In the genomic region with DNA sequence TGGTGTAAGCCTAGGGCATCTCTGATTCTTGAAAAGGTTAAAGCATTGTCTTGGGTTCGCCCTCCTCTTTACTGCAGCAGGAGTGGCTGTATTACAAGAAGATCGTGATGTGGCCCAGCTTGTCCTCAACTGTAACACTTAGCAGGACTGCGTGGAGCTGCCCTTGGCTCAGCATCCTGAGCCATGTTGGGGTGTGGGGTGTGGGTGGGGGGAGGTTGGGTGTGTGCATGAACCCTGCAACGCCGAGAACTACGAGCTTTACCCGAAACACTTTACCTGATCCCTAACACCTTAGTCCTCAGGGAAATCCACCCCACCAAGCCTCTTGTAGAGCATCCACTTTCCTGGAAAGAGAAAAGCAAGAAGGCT, we compare ENCODE assay signal across 8 mouse cellular contexts. TPM values are rescaled to one million over a fixed set of nuclear protein-coding genes. Genes with fewer than 3 reads are reported as not detected.
DNase-seq lines count a peak whose midpoint lies in the region; ATAC-seq and TF ChIP-seq lines count a peak whose summit lies in the region.

No protein-coding gene starts in this region.

- H3K4me2 ChIP-seq in kidney, embryonic 14.5 days (replicated peaks; ENCODE audit: low read depth, low read length): peak overlapping the region; percentile 37
- H3K4me2 ChIP-seq in intestine, embryonic 15.5 days (replicated peaks): peak overlapping the region; percentile 70
- H3K4me2 ChIP-seq in midbrain, postnatal 0 days (ENCODE audit: low read depth, low read length, poor library complexity, severe bottlenecking): peak overlapping the region; percentile 57

- H3K27ac ChIP-seq in kidney, embryonic 14.5 days (ENCODE audit: low read depth, low read length): no peak overlapping the region
- H3K27ac ChIP-seq in embryonic facial prominence, embryonic 10.5 days (replicated peaks): peak overlapping the region; percentile 89
- no peak overlapping the region for H3K27ac ChIP-seq in intestine, embryonic 15.5 days
- H3K27ac ChIP-seq in midbrain, postnatal 0 days (ENCODE audit: low read depth, low read length): peak overlapping the region; percentile 91

- H3K9me3 ChIP-seq in kidney, embryonic 14.5 days (ENCODE audit: control insufficient read depth, low read length): no peaks in the 10 kb centered on the region
- H3K9me3 ChIP-seq in embryonic facial prominence, embryonic 10.5 days: no peaks in the 10 kb centered on the region
- no peaks in the 10 kb centered on the region for H3K9me3 ChIP-seq in intestine, embryonic 15.5 days
- no peaks in the 10 kb centered on the region for H3K9me3 ChIP-seq in midbrain, postnatal 0 days (ENCODE audit: low read length)

- 42% methylated on average over 7 of the region's 7 CpGs for WGBS in kidney, embryonic 14.5 days
- WGBS in embryonic facial prominence, embryonic 10.5 days: 46% methylated on average over 7 of the region's 7 CpGs
- WGBS in intestine, embryonic 15.5 days: 36% methylated on average over 7 of the region's 7 CpGs
- 41% methylated on average over 7 of the region's 7 CpGs for WGBS in midbrain, postnatal 0 days

- H3K9ac ChIP-seq in kidney, embryonic 14.5 days (ENCODE audit: low read depth, low read length): peak overlapping the region; percentile 42; the same call in 1 of the 2 replicates
- H3K9ac ChIP-seq in intestine, embryonic 15.5 days: 0 out of 2 replicates have a peak overlapping the region, but pooled peaks have one; percentile 20
- H3K9ac ChIP-seq in midbrain, postnatal 0 days (replicated peaks; ENCODE audit: low read length, poor library complexity, severe bottlenecking): peak overlapping the region; percentile 77; the same call in 1 of the 2 replicates

- H3K27me3 ChIP-seq in kidney, embryonic 14.5 days (ENCODE audit: control insufficient read depth, insufficient read depth, low read length): no peaks in the 10 kb centered on the region
- H3K27me3 ChIP-seq in embryonic facial prominence, embryonic 10.5 days (replicated peaks; ENCODE audit: low read depth, poor library complexity, severe bottlenecking): no peaks in the 10 kb centered on the region
- no peaks in the 10 kb centered on the region for H3K27me3 ChIP-seq in intestine, embryonic 15.5 days (replicated peaks)
- H3K27me3 ChIP-seq in midbrain, postnatal 0 days (ENCODE audit: insufficient read depth, low read length): no peaks in the 10 kb centered on the region

- H3K4me1 ChIP-seq in kidney, embryonic 14.5 days (ENCODE audit: control insufficient read depth, insufficient read depth, low read length): peaks cover 4% of the 10 kb centered on the region; the same call in 1 of the 2 replicates
- H3K4me1 ChIP-seq in embryonic facial prominence, embryonic 10.5 days: peaks cover 15% of the 10 kb centered on the region
- H3K4me1 ChIP-seq in intestine, embryonic 15.5 days (replicated peaks): 0 out of 2 replicates have a peak, but pooled peaks cover 4% of the 10 kb centered on the region
- peaks cover 6% of the 10 kb centered on the region; the same call in 1 of the 2 replicates for H3K4me1 ChIP-seq in midbrain, postnatal 0 days (ENCODE audit: insufficient read depth, low read length)

- DNase-seq in kidney, adult 9 months: no peak
- DNase-seq in embryonic facial prominence, embryonic 10.5 days (ENCODE audit: low spot score): no peak
- DNase-seq in midbrain, postnatal 0 days (ENCODE audit: low spot score): no peak
- DNase-seq in left cerebral cortex, adult 8-10 months (ENCODE audit: low spot score in 2 of 2): no peak
- no peak for DNase-seq in adipocyte (ENCODE audit: low spot score)
- DNase-seq in lung, postnatal 14 days: no peak

- peak overlapping the region; percentile 96 for H3K4me3 ChIP-seq in kidney, embryonic 14.5 days (ENCODE audit: low read length)
- peak overlapping the region; percentile 93 for H3K4me3 ChIP-seq in embryonic facial prominence, embryonic 10.5 days
- peak overlapping the region; percentile 95 for H3K4me3 ChIP-seq in intestine, embryonic 15.5 days (replicated peaks)
- H3K4me3 ChIP-seq in midbrain, postnatal 0 days (ENCODE audit: low read depth, low read length): peak overlapping the region; percentile 77

- no peak for TF ChIP-seq CTCF in midbrain, postnatal 0 days (IDR thresholded peaks at IDR 0.05)

- ATAC-seq in kidney, embryonic 14.5 days (ENCODE audit: low FRiP score, low TSS enrichment): peak; percentile 63; the same call in 1 of the 2 replicates
- peak; percentile 56; the same call in 1 of the 2 replicates for ATAC-seq in intestine, embryonic 15.5 days
- ATAC-seq in midbrain, postnatal 0 days (ENCODE audit: low FRiP score): peak; percentile 59

- H3K36me3 ChIP-seq in kidney, embryonic 14.5 days (ENCODE audit: control insufficient read depth, insufficient read depth, low read length): peaks cover 30% of the 10 kb centered on the region
- H3K36me3 ChIP-seq in embryonic facial prominence, embryonic 10.5 days (replicated peaks): peaks cover 32% of the 10 kb centered on the region
- peaks cover 22% of the 10 kb centered on the region for H3K36me3 ChIP-seq in intestine, embryonic 15.5 days
- peaks cover 21% of the 10 kb centered on the region for H3K36me3 ChIP-seq in midbrain, postnatal 0 days (ENCODE audit: insufficient read depth, low read length)

RNA-seq across cellular contexts. Expression of a gene that starts 0.3 kb away (rescaled TPM):
- 228 and 265 TPM in 2 replicates for polyA plus RNA-seq in kidney, embryonic 14.5 days (2014; fragmentation: Nextera tagmentation; extraction: Ambion mirVana)
- 358 and 365 TPM in 2 replicates for polyA plus RNA-seq in embryonic facial prominence, embryonic 10.5 days (2016; fragmentation: Nextera tagmentation; extraction: Ambion mirVana)
- 268 and 277 TPM in 2 replicates for polyA plus RNA-seq in intestine, embryonic 15.5 days (2015; fragmentation: Nextera tagmentation; extraction: Ambion mirVana)
- 219 and 237 TPM in 2 replicates for total RNA-seq in midbrain, postnatal 0 days (2014; rRNA removed)
- 439 and 462 TPM in 2 replicates for polyA plus RNA-seq in midbrain, postnatal 0 days (2015; fragmentation: Nextera tagmentation; extraction: Ambion mirVana)
- total RNA-seq in left cerebral cortex, adult 8-10 months (2022): 100 to 1,000 TPM; 348 to 374 (median 360) TPM

RNA-seq across cellular contexts. Expression of a gene that starts 12.3 kb away (rescaled TPM):
- 206 and 270 TPM in 2 replicates for polyA plus RNA-seq in kidney, embryonic 14.5 days (2014; fragmentation: Nextera tagmentation; extraction: Ambion mirVana)
- 142 and 149 TPM in 2 replicates for polyA plus RNA-seq in embryonic facial prominence, embryonic 10.5 days (2016; fragmentation: Nextera tagmentation; extraction: Ambion mirVana)
- 270 and 290 TPM in 2 replicates for polyA plus RNA-seq in intestine, embryonic 15.5 days (2015; fragmentation: Nextera tagmentation; extraction: Ambion mirVana)
- 89.2 and 104 TPM in 2 replicates for total RNA-seq in midbrain, postnatal 0 days (2014; rRNA removed)
- 126 and 131 TPM in 2 replicates for polyA plus RNA-seq in midbrain, postnatal 0 days (2015; fragmentation: Nextera tagmentation; extraction: Ambion mirVana)
- 10 to 100 TPM; 36.8 to 51.7 (median 40.6) TPM for total RNA-seq in left cerebral cortex, adult 8-10 months (2022)

RNA-seq across cellular contexts. Expression of a gene that starts 51.6 kb away (rescaled TPM):
- polyA plus RNA-seq in kidney, embryonic 14.5 days (2014; fragmentation: Nextera tagmentation; extraction: Ambion mirVana): 6.9 and 13.2 TPM in 2 replicates
- polyA plus RNA-seq in embryonic facial prominence, embryonic 10.5 days (2016; fragmentation: Nextera tagmentation; extraction: Ambion mirVana): 11.9 and 13.2 TPM in 2 replicates
- 23.4 and 26.7 TPM in 2 replicates for polyA plus RNA-seq in intestine, embryonic 15.5 days (2015; fragmentation: Nextera tagmentation; extraction: Ambion mirVana)
- 73.9 and 74.7 TPM in 2 replicates for total RNA-seq in midbrain, postnatal 0 days (2014; rRNA removed)
- polyA plus RNA-seq in midbrain, postnatal 0 days (2015; fragmentation: Nextera tagmentation; extraction: Ambion mirVana): 52.6 and 59.3 TPM in 2 replicates
- total RNA-seq in left cerebral cortex, adult 8-10 months (2022): 100 to 1,000 TPM; 131 to 143 (median 137) TPM

Comparison
In these comparisons a context has a peak if more than half of its experiments do, and no peak if none do; other contexts are left out.
1. H3K27ac ChIP-seq: peak in embryonic facial prominence, embryonic 10.5 days (single experiment) and midbrain, postnatal 0 days (single experiment); none in kidney, embryonic 14.5 days (single experiment) and intestine, embryonic 15.5 days (single experiment).
2. H3K9ac ChIP-seq: peak in every context shown above with its lines; median percentile 77 in midbrain, postnatal 0 days; 42 in kidney, embryonic 14.5 days; 20 in intestine, embryonic 15.5 days.
3. Peak in every context shown above with its lines, with median percentiles within 50 percentile points of each other: ATAC-seq, H3K4me2 ChIP-seq and H3K4me3 ChIP-seq.